Mouse (Mus musculus) kidney, postnatal 36 days (tissue): ENCODE measurements around the gene Cidec.

Experiments
- DNase-seq, 2 experiments: peaks; one replicate each; pipeline ENCODE4 v3.0.0; 2021 to 2022; ENCODE audit warnings: mixed read lengths in 2 of 2

Gene Cidec

GRCm38 (mm10) chr6:113406683-113407082 lies 28.9 kb downstream of the Cidec start:
- peak; percentile 19 to 60 for DNase-seq

- no peak for DNase-seq
These were observed 30.1 kb downstream of the Cidec start for GRCm38 (mm10) chr6:113405483-113405882.

GRCm38 (mm10) chr6:113404649-113405448 lies 30.7 kb downstream of the Cidec start:
- DNase-seq = peak; percentile 43 to 55

GRCm38 (mm10) chr6:113402094-113402493 lies 33.5 kb downstream of the Cidec start:
- DNase-seq = no peak

- DNase-seq = no peak
These were observed 39.1 kb downstream of the Cidec start for GRCm38 (mm10) chr6:113396270-113397030.

- DNase-seq = no peak
These were observed 40.1 kb downstream of the Cidec start for GRCm38 (mm10) chr6:113395501-113395900.

- DNase-seq = no peak
These were observed 40.7 kb downstream of the Cidec start for GRCm38 (mm10) chr6:113394811-113395210.

GRCm38 (mm10) chr6:113393951-113394350 lies 41.6 kb downstream of the Cidec start:
- no peak for DNase-seq

- DNase-seq = peak; percentile 32 to 70
These were observed 43.0 kb downstream of the Cidec start for GRCm38 (mm10) chr6:113392387-113393071.

GRCm38 (mm10) chr6:113392015-113392386 lies 43.6 kb downstream of the Cidec start:
- no peak for DNase-seq

GRCm38 (mm10) chr6:113390715-113391114 lies 44.8 kb downstream of the Cidec start:
- peak; percentile 45 to 58 for DNase-seq

- no peak for DNase-seq
These were observed 46.6 kb downstream of the Cidec start, which contains the start of gene Ttll3 for GRCm38 (mm10) chr6:113388960-113389359. Gene Ttll3 (plus strand): TSS chr6:113389260.

- DNase-seq = no peak
These were observed 49.5 kb downstream of the Cidec start for GRCm38 (mm10) chr6:113386025-113386424.

GRCm38 (mm10) chr6:113385160-113385714 lies 50.3 kb downstream of the Cidec start:
- no peak for DNase-seq

- DNase-seq = no peak
These were observed 51.1 kb downstream of the Cidec start for GRCm38 (mm10) chr6:113384351-113384927.

- peak; percentile 44 to 61 for DNase-seq
These were observed 55.1 kb downstream of the Cidec start for GRCm38 (mm10) chr6:113380480-113380879.

GRCm38 (mm10) chr6:113379246-113379645 lies 56.3 kb downstream of the Cidec start:
- no peak for DNase-seq

- DNase-seq = peak; percentile 93 to 95
These were observed 57.8 kb downstream of the Cidec start, which contains the start of the genes Tada3 and Arpc4 for GRCm38 (mm10) chr6:113377496-113378385. Gene Tada3 (minus strand): TSS chr6:113377883. Gene Arpc4 (plus strand): TSS chr6:113378115.

GRCm38 (mm10) chr6:113377172-113377495 lies 58.4 kb downstream of the Cidec start:
- DNase-seq = no peak
